8 mouse cellular contexts compared by ENCODE assay signal in genomic region chr1:181256689-181257584, GRCm38 (mm10). TPM values are rescaled to one million over a fixed set of nuclear protein-coding genes. Genes with fewer than 3 reads are reported as not detected.
DNase-seq lines count a peak whose midpoint lies in the region; ATAC-seq lines count a peak whose summit lies in the region.

No protein-coding gene starts in this region.

- peak overlapping the region; percentile 47; the same call in 1 of the 2 replicates for H3K9ac ChIP-seq in intestine, embryonic 15.5 days
- H3K9ac ChIP-seq in neural tube, embryonic 14.5 days (replicated peaks; ENCODE audit: low read depth, low read length), result peak overlapping the region; percentile 25

- peaks cover 37% of the 10 kb centered on the region for H3K4me1 ChIP-seq in intestine, embryonic 15.5 days (replicated peaks)
- peaks cover 7% of the 10 kb centered on the region; the same call in 1 of the 2 replicates for H3K4me1 ChIP-seq in neural tube, embryonic 14.5 days (ENCODE audit: control insufficient read depth, insufficient read depth, low read length)

- H3K9me3 ChIP-seq in intestine, embryonic 15.5 days, result no peaks in the 10 kb centered on the region
- H3K9me3 ChIP-seq in neural tube, embryonic 14.5 days (ENCODE audit: control insufficient read depth, low read length), result no peaks in the 10 kb centered on the region

- peak overlapping the region; percentile 90 for H3K4me2 ChIP-seq in intestine, embryonic 15.5 days (replicated peaks)
- H3K4me2 ChIP-seq in neural tube, embryonic 14.5 days (ENCODE audit: low read depth, low read length), result peak overlapping the region; percentile 64

- peak overlapping the region; percentile 35 for H3K4me3 ChIP-seq in intestine, embryonic 15.5 days (replicated peaks)
- peak overlapping the region; percentile 22 for H3K4me3 ChIP-seq in neural tube, embryonic 14.5 days (ENCODE audit: low read depth, low read length)

- no peaks in the 10 kb centered on the region for H3K36me3 ChIP-seq in intestine, embryonic 15.5 days
- no peaks in the 10 kb centered on the region for H3K36me3 ChIP-seq in neural tube, embryonic 14.5 days (ENCODE audit: control insufficient read depth, insufficient read depth, low read length)

- DNase-seq in right cerebral cortex, adult 18-20 months, result peak; percentile 12
- DNase-seq in right cerebral cortex, postnatal 14 days, result no peak
- DNase-seq in gastrocnemius, postnatal 4 days (ENCODE audit: low spot score in 2 of 2), result peak; percentile 66 to 67
- DNase-seq in lung, adult 18-20 months, result peak; percentile 91 to 93
- peak; percentile 70 for DNase-seq in thymus, postnatal 25 days

- 17% methylated on average over 32 of the region's 36 CpGs for WGBS in intestine, embryonic 15.5 days
- WGBS in neural tube, embryonic 14.5 days, result 25% methylated on average over 31 of the region's 36 CpGs

- peak overlapping the region; percentile 88 for H3K27ac ChIP-seq in intestine, embryonic 15.5 days
- no peak overlapping the region for H3K27ac ChIP-seq in neural tube, embryonic 14.5 days (ENCODE audit: low read depth, low read length)

- no peaks in the 10 kb centered on the region for H3K27me3 ChIP-seq in intestine, embryonic 15.5 days (replicated peaks)
- H3K27me3 ChIP-seq in neural tube, embryonic 14.5 days (ENCODE audit: control insufficient read depth, insufficient read depth, low read length), result no peaks in the 10 kb centered on the region

- ATAC-seq in common myeloid progenitor, adult 5-6 weeks (replicated peaks; ENCODE audit: low read depth, poor library complexity, severe bottlenecking), result peak; percentile 66
- ATAC-seq in intestine, embryonic 15.5 days, result peak; percentile 88
- ATAC-seq in neural tube, embryonic 14.5 days (ENCODE audit: low read depth), result peak; percentile 47

RNA-seq across cellular contexts. Expression of gene Wdr26, which starts 45.1 kb away (rescaled TPM):
- total RNA-seq in common myeloid progenitor, adult 5-6 weeks (2017), result 107 and 130 TPM in 2 replicates
- total RNA-seq in gastrocnemius, postnatal 4 days (2021), result 100 to 1,000 TPM; 118 to 125 TPM
- polyA plus RNA-seq in intestine, embryonic 15.5 days (2015; fragmentation: Nextera tagmentation; extraction: Ambion mirVana), result 30.2 and 33.0 TPM in 2 replicates
- 52.0 and 53.0 TPM in 2 replicates for polyA plus RNA-seq in neural tube, embryonic 14.5 days (2014; fragmentation: Nextera tagmentation; extraction: Ambion mirVana)
